Mouse (Mus musculus) urinary bladder, adult 18-20 months (tissue): Measurements from ENCODE around the gene Hes1.

Source experiments
- DNase-seq, 2 experiments: peaks; one replicate each; pipeline ENCODE4 v3.0.0; 2022; ENCODE audit warnings: low spot score in 2 of 2, mixed read lengths in 2 of 2

The Hes1 gene

DNA sequence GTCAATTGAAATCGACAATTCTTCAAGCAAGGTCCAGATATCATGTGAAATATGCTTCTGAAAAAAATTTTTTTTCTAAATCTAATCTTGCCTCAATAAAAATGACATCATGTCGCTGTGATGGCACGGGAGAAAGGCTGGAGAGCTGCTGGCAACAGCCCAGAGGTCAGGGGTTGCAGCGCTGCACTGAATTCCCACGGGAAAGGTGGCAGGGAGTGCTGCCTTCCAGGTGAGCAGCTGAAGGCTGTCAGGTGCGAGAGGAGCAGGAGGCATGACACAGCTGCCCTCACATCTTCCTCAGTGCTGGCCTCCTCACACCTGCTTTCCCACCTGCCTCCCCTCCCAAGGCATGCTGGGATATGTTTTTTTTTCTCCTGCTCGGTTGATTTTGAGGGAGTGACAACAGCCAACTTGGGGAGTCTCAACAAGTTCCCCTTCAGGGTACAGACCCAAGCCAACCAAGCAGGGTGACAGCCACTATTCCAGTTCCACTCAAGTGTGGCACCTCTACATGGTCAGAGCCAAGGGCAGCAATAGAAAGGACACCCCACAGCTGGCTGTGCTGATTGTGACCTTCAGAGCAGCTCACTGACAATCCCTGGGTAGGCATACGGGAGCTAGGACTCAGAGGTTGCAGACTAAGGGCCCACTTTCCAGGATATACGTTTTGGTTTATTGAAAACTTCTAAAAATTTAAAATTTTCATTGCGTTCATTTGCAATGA lies 13.3 kb upstream of the Hes1 start:
- no peak for DNase-seq

DNA sequence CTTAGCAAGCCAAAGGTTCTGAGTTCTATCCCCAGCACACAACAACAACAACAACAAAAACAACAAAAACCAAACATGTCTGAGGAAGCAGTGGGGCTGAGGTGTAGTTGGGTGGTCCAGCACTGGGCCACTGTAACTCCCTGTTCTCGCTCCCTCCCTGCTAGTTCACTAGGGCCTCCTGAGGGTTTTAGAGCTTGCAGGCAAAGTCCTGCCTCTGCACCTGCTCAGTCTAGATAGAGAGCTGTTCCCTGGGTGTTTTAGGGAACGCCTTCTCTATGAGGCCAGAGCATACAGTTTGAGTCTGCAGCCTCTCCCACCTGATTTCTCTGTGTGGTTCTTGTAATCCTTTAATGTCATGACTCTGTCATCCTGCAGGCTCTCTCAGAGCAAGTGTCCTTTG lies 11.9 kb upstream of the Hes1 start:
- no peak for DNase-seq

DNA sequence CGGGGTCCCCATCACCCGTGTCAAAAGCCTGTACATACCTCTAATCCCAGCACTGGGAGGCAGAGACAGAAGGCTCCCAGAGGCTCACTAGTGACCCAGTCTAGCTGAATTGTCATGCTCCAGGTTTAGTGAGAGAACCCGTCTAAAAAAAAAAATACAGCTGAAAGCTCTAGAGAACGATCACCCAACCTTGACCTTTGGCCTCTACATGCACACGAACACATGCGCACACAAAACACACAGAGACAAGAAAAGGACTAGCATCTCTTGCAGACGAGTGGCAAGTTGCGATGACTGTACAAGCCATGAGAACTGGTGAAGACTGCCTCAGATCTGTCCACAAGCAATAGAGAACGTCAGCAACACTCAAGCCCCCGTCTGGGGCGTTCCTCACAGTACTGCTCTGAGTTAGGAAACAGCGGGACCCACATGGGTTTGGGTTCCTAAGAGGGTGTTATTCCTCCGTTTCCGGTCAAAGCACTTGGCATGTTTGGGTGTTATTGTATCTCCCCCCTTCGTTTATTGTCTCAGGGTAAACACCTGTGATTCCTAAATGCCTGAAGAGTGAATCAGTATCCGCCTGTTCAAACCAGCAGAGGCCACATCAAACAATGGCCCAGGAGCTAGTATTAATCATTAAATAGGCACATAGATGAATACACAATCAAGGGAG lies 11.2 kb upstream of the Hes1 start:
- DNase-seq, result no peak

DNA sequence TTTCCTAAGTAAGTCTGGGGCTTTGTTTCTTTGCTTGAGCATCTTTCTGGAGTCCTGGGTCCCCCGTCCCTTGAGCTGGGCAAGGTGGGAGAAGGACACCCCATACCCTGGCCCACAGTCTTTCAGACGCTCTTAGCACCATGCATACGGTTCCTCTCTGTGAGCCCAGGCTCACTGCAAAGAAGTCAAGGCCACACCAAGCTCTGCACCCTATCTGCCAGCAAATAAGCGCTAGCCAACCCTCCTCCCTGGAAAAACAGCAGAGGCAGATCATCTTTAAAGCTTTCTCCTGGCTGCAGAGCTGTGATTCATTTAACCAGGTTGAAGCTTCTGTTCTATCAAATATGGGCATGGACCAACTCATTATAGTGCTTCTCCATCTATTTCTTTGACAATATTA lies 9.6 kb upstream of the Hes1 start:
- DNase-seq, result no peak

DNA sequence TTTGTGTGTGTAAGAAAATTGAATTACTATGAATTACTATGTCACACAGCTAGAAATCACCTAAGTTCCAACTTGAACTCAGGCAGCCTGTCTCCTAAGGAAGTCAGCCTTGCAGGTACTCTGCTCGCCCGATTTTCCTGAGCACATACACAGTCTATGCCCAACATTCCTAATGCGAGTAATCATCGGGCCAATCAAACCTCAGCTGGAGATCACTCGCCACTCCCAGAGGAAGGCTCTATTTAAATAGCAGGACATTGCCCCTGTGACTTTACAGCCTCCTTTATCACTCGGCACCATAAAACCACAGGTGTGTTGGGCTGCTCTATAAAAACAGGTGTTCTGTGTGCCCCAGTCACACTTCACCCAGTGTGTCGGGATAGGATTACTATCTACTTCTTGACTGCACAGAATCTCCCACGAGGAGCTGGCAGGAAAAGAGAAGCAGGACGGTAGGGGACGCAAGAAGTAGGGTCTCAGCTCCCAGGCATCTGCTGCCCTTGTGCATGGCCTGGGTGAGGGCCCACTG lies 8.8 kb upstream of the Hes1 start:
- no peak for DNase-seq

DNA sequence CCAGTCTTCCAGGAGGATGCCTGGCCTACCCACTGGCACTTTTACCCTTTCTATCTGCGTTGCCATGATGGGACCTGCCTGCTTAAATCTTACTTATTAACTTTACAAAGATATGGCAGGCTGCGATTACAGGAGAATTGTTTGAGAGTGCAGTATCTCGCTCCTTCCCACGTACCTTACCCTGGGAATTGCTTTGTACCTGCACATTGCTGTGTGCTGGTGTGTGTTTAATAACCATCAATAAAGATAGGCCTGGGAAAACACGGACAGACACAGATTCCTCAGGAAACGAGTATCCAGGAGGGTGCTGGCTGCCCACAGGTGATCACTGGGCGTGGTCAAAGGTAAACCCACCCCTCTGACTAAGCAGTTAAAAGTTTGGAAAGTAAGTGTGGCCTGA lies 8.3 kb upstream of the Hes1 start:
- no peak for DNase-seq

DNA sequence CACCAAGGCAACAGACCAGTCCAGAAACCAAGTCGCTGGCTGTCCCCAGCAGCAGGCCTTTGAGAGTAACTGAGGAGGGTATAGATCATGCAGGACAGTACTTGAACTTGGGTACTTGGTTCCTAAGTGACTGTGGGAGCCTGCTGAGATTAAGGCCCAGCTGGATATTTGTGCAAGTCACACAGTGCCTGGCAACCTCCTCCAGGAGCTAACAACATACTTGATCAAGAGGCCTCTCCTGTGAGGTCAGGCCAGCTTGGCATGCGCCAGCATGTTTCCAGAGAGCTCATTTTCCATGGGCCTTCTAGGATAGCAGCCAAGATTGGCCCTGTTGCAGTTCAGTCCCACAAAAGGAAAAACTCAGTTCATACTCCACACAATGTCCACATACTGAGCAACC lies 7.3 kb upstream of the Hes1 start:
- no peak for DNase-seq

DNA sequence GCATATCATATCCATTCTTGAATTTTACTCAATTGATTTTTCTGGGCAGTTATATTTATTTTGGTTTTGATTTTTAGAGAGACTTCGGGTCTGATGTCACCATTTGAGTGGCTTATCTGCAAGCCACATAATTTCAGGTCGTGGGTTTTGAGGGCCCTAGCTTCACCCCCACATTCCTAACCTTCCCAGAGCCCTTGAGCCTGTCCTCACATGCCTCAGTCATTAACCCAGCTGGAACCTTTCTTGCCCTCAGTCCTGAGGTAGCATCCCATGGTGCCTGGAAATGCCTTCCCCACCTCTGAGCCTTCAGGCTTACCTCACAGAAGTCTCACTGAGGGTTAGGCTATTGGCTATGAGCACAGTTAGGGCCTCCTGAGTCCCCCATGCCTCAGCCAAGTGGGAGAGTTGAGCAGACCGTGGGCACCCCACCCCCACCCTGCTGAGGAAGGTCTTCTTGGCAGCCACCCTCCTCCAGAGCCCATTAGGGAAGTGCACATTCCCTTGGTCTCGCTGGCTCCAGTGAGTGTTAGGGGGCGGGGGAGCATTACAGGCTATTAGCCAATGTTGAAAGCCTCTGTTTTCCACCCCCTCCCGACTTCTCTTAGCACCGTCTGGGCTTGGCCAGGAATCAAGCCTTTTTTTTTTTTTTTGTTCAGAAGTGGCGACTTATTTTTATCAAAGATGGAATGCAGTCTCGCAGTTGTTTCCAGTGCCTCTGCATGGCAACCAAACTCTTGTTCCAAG lies 5.0 kb upstream of the Hes1 start:
- no peak for DNase-seq

DNA sequence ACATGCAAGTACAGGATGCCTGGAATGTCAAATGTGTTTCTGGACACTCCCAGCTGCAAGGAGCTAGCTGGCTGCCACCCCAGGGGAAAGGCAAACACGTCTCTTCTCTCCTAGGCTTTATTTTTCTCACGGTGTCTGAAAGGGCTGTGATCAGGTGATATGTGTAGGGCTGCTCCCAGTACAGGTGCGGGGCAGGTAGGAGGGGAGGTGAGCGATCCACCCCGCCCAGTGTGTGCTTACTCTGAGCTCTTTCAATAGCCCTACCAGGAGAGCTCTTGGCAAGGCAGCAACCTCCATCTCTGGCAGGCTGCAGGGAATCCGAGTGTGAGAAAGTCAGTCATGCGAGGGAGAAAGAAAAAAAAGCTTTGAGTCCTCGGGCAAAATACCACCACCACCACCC lies 3.8 kb upstream of the Hes1 start:
- DNase-seq, result no peak

DNA sequence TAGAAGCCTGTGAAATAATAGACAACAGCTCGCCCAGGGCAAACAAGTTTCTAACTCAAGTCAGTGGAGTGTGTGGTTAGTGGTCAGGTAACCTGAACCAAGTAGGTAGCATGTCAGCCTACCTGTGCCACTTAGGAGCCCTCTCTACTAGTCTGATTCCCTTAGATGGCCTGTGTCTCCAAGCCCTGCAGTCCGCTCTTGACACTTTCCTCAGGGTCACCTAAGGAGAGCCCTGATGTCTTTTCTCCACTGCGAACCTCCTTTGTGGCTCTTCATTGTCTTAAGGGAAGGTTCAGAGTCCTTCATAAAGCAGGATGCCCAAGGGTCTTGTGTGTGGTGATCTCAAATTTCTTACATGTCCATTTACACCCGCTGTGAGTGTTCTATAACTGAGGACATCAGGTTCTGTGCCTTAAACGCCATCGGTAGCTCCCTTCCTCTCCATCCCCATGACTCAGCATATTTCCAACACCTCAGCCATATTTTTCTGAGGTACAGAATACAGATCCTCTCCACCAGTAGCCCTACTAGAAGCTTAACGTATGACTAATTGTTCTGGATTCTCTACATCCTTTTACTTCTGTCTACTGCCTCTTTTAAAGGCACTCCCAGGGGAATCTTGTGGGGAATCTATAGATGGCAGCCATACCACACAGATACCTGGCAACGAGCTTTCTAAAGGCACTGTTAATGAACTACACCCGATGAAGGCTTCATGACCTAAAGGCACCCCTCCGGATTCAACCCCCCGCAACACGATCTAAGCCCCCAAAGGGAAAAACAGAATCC lies 1.7 kb upstream of the Hes1 start:
- no peak for DNase-seq

DNA sequence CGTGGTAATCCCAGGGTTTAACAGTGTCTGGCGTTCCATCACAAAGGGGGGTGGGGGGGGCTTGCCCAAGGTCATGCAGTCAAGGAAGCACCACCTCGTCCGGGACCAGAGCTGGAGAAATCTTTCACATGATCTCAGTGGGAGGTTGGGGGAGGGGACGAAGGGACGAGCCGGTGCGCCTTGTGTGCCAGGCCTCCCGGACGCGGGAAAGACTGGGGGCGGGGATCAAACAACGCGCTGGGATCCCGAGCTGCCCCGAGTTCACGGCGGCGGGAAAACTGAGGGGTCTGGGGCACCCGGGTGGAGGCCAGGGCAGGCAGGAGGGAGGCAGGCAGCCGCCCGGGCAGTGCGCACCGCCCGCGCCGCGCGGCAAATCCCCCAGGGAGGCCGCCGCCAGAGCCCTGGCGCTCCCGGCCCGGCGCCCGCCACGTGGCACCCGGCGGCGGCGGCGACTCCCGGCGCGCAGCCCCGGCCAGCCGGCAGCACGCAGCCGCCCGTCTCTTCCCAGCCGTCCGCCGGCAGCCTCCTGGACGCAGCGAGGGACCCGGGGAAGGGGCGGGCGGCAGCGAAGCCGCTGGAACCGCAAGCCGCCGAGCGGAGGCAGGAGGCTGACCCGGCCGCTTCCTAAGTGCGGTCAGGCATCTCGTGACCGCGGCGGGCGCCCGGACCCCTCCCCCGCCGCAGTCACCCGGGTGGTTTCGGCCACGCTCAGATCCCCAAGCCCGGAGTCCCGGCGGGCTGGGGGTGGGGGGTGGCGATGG lies 883 bp upstream of the Hes1 start:
- peak; percentile 68 to 76 for DNase-seq

DNA sequence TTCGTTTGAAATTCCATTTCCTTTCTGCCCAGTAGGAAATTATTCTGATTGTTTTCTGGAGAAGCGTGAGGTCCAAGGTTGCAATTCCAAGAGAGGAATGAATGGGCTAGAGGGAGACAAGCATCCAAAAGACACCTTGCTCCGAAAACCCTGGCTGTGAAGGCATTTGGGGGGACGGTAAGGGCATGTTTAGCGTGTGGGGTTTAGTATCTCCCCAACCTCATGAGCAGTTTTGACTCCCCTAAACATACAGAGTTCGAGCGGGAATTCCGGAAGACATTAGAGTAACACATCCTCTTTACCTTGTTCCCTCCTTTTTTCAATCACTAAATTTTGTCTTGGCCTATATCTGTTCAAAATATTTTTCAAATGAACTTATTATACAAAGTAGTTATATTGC lies 429 bp downstream of the Hes1 start:
- DNase-seq, result no peak

DNA sequence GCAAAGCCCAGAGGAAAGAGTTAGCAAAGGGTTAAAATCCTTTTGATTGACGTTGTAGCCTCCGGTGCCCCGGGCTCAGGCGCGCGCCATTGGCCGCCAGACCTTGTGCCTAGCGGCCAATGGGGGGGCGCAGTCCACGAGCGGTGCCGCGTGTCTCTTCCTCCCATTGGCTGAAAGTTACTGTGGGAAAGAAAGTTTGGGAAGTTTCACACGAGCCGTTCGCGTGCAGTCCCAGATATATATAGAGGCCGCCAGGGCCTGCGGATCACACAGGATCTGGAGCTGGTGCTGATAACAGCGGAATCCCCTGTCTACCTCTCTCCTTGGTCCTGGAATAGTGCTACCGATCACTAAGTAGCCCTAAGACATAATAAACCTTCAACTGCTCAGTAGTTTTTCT lies 893 bp downstream of the Hes1 start:
- peak; percentile 89 to 93 for DNase-seq

DNA sequence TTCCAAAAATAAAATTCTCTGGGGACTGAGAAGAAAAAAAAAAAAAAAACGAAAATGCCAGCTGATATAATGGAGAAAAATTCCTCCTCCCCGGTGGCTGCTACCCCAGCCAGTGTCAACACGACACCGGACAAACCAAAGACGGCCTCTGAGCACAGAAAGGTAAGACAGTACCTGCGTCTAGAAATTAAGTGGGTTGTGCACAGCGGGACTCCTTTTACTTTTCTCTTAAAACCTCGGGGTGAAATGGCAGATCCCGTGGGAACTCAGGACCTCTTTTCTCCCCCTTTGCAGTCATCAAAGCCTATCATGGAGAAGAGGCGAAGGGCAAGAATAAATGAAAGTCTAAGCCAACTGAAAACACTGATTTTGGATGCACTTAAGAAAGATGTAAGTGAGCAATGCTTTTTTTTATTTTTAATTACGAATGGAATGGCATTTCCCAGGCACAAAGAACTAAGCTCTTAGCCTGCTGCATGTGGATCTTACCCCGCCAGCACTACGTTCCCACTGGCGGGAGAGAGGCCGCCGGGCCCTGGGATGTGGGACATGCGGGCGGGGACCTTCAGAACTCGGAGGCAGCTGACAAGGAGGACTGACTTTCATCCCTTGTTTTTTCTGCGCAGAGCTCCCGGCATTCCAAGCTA lies 1.5 kb downstream of the Hes1 start:
- no peak for DNase-seq

DNA sequence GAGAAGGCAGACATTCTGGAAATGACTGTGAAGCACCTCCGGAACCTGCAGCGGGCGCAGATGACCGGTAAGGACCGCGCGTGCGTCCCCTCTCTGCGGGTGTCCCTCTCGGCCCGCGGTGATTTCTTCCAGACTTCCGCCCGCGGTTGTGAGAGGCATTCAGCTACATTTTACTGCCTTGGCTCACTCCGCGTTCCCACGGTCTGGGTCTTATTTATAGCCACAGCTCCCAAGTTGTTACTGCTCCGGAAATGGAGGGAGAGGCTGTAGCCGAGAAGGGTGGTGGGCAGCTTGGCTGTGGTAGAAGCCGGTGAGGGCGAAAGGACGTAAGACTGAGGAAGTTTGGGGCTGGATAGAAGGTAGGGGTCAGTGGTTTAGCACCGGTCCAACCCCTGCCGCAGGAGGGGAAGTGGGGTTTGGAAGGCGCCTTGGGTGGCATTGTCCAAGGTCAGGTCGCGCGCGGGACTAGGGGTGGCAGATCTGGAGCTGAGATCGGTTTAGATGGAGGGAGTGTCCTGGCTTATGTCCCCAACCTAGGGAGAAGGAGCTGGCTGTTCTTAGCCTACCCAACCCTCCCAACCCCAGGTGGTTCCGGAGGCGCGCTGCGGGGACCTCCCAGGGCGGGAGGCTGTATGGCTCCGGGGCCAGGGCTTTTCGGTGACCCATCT lies 2.1 kb downstream of the Hes1 start:
- peak in 1 of 2 experiments; percentile 81 for DNase-seq

DNA sequence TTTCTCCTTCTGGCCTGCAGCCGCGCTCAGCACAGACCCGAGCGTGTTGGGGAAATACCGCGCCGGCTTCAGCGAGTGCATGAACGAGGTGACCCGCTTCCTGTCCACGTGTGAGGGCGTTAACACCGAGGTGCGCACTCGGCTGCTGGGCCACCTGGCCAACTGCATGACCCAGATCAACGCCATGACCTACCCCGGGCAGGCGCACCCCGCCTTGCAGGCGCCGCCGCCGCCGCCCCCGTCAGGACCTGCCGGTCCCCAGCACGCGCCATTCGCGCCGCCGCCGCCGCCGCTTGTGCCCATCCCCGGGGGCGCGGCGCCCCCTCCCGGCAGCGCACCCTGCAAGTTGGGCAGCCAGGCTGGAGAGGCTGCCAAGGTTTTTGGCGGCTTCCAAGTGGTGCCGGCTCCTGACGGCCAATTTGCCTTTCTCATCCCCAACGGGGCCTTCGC lies 2.7 kb downstream of the Hes1 start:
- peak in 1 of 2 experiments; percentile 78 for DNase-seq

DNA sequence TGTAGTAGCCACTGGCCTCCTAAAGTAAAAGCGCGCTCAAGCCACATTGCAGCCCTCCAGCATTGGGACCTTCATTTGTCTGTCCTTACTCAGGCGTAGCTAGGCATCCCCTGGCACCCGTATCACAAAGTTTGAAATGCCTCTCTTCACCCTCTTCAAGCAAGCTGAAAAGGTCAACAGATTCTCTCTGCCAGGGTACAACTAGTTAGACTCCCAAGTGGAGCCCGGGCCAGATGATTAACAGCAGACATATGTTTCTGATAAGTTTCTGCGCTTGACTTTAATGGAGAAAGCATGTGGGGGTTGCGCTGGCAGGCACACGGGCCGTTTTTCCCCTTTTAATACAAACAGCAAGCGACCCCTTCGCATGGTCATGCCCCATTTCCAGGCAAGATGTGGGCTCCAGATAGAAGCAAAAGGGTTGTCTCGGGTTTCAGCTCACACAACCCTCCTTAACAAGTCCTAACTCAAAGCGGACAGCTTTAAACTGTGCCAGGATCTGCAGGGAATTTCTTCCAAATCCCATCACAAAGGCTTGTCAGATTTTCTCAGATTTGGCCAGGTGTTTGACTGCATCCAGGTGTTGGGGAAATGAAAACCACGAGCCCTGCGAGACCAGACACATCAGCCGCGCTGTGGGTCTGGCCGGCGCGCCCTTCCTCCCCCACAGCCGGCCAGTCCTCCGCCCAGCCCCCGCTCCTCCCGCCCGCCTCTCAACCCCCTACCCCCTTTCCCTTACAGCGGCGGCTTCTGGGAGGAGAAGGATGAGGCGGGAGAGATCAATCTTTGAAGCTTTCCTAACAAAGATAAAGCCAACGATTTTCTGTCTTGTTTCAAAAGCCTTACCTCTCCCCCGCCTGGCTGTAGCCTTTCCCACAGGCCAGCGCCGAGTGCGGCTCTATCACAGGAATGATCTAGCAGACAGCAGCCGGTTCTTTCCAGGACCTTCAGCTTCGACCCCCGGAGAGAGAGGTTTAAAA lies 4.1 kb downstream of the Hes1 start:
- peak; percentile 41 to 48 for DNase-seq

DNA sequence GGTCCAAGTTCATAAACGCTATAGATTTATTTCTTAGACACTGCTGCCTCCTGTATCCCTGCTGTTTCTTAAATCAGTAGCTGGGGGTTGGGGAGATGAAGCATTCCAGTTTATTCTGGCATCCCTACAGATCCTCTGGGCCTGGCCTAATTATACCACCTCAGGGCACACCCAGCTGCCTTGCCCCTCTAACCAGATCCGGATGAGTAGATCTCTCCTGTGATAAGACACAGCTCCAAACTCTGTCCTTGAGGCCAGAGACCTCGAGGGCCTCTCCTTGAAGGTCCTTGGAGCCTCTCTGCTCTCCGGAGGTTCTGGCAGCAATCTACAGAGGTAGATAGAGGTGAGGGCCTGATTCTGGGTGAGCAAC lies 5.4 kb downstream of the Hes1 start:
- DNase-seq, result no peak
